8 mouse cellular contexts compared by ENCODE assay signal in the genomic region with DNA sequence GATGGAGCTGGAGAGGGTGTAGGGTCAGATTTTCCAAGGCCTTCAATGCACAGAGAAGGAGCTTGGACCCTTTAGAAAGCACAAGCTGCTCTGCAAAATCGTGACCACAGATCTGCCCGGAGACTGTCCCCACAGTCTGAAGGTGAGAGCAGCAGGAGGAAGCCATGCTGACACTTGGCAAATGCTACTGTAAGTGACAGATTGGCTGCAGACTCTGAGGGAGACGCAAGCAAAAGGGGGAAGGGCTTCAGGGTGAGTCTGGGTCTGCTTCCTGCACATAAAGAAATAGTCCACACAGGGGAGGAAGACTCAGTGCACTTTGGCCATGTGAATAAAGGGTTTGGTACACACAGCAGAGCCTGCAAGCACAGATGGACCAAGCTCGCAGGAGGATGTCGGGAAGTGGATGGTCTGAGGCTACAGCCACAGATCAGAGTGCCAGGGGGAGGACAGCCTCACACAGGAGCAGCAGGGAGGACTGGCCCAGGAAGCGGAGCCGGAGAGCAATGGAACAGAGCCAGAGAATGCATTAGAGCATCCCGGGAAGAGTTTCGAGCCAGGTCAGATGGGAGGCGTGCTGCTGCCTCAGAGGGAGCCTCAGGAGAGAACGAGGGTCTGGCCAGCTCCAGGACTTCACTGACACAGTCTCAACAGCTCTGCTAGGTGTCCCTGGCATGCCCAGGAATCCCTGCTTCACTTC. TPM values are rescaled to one million over a fixed set of nuclear protein-coding genes. Genes with fewer than 3 reads are reported as not detected.
DNase-seq lines count a peak whose midpoint lies in the region; ATAC-seq and TF ChIP-seq lines count a peak whose summit lies in the region.

No protein-coding gene starts in this region.

- peaks cover 19% of the 10 kb centered on the region for H3K4me1 ChIP-seq in heart, adult 2 months (ENCODE audit: control insufficient read depth, insufficient read depth, low read length)
- H3K4me1 ChIP-seq in midbrain, embryonic 14.5 days (ENCODE audit: control insufficient read depth, insufficient read depth, low read length): no peaks in the 10 kb centered on the region

- H3K9ac ChIP-seq in heart, adult 2 months (ENCODE audit: low read depth, low read length): peak overlapping the region; percentile 12; the same call in 1 of the 2 replicates
- H3K9ac ChIP-seq in midbrain, embryonic 14.5 days (replicated peaks; ENCODE audit: low read length): no peak overlapping the region

- TF ChIP-seq EP300 in heart, adult 2 months (IDR thresholded peaks at IDR 0.05; ENCODE audit: insufficient read depth, low read depth, low read length): 0 out of 2 replicates have a peak, but pooled peaks have one; percentile 28

- no peak for ATAC-seq in midbrain, embryonic 14.5 days (ENCODE audit: low FRiP score, low TSS enrichment)
- no peak for ATAC-seq in granulocyte monocyte progenitor cell, adult 5-6 weeks (replicated peaks; ENCODE audit: poor library complexity, severe bottlenecking)

- peaks cover 2% of the 10 kb centered on the region for H3K79me2 ChIP-seq in heart, adult 2 months (replicated peaks; ENCODE audit: control insufficient read depth, insufficient read depth, low read length)

- TF ChIP-seq CTCF in heart, adult 2 months (IDR thresholded peaks at IDR 0.05): no peak

- 5% methylated on average over 11 of the region's 11 CpGs for WGBS in heart, adult 2 months
- WGBS in midbrain, embryonic 14.5 days: 63% methylated on average over 11 of the region's 11 CpGs

- H3K4me2 ChIP-seq in midbrain, embryonic 14.5 days (ENCODE audit: low read length): no peak overlapping the region

- no peak for TF ChIP-seq POLR2A in heart, adult 2 months (IDR thresholded peaks at IDR 0.05; ENCODE audit: insufficient read depth, low read depth, low read length)

- H3K27ac ChIP-seq in heart, adult 2 months: peak overlapping the region; percentile 36; the same call in 1 of the 2 replicates
- H3K27ac ChIP-seq in midbrain, embryonic 14.5 days (replicated peaks; ENCODE audit: low read depth, low read length): peak overlapping the region; percentile 55

- DNase-seq in layer of hippocampus, adult 11-12 months (ENCODE audit: low spot score): peak; percentile 43
- no peak for DNase-seq in layer of hippocampus, adult 9-10 months (ENCODE audit: low spot score)
- DNase-seq in cerebellum, adult 11 months: peak; percentile 92
- peak in 1 of 2 experiments; percentile 69 for DNase-seq in heart, adult 2 months
- DNase-seq in kidney, adult 18-20 months: peak; percentile 37
- DNase-seq in midbrain, embryonic 14.5 days: peak; percentile 54
- DNase-seq in urinary bladder, postnatal 25 days (ENCODE audit: low spot score): no peak

- H3K27me3 ChIP-seq in heart, adult 2 months (ENCODE audit: control insufficient read depth, insufficient read depth, low read length): no peaks in the 10 kb centered on the region
- no peaks in the 10 kb centered on the region for H3K27me3 ChIP-seq in midbrain, embryonic 14.5 days (ENCODE audit: control insufficient read depth, insufficient read depth, low read length)

- intact Hi-C loops in heart, adult 2 months (cut with DNase I): loop anchor here (5.0 kb wide), 1 partner anchor 36 kb away; the partner anchor contains the start of gene Fnbp1

- no peak overlapping the region for H3K4me3 ChIP-seq in heart, adult 2 months
- H3K4me3 ChIP-seq in midbrain, embryonic 14.5 days (replicated peaks; ENCODE audit: low read depth, low read length): no peak overlapping the region

- H3K9me3 ChIP-seq in midbrain, embryonic 14.5 days (ENCODE audit: control insufficient read depth, low read length): no peaks in the 10 kb centered on the region

- no peaks in the 10 kb centered on the region for H3K36me3 ChIP-seq in heart, adult 2 months (ENCODE audit: control insufficient read depth, insufficient read depth, low read length)
- H3K36me3 ChIP-seq in midbrain, embryonic 14.5 days (ENCODE audit: control insufficient read depth, insufficient read depth, low read length): no peaks in the 10 kb centered on the region

RNA-seq across cellular contexts. Expression of gene Fnbp1, which starts 35.0 kb away (rescaled TPM):
- total RNA-seq in heart, adult 2 months (2021): 10 to 100 TPM; 49.0 to 53.6 TPM
- polyA plus RNA-seq in heart, adult 2 months (2012; rRNA removed): 40.3 and 46.1 TPM in 2 replicates
- polyA plus RNA-seq in midbrain, embryonic 14.5 days (2014; fragmentation: Nextera tagmentation; extraction: Ambion mirVana): 18.3 and 21.0 TPM in 2 replicates
- total RNA-seq in granulocyte monocyte progenitor cell, adult 5-6 weeks (2014; fragmentation: Nextera tagmentation): 57.0 and 64.0 TPM in 2 replicates
- total RNA-seq in granulocyte monocyte progenitor cell, adult 5-6 weeks (2017): 24.3 and 47.2 TPM in 2 replicates

RNA-seq across cellular contexts. Expression of gene Gpr107, which starts 45.3 kb away (rescaled TPM):
- 10 to 100 TPM; 29.0 to 30.9 TPM for total RNA-seq in heart, adult 2 months (2021)
- 16.0 and 32.3 TPM in 2 replicates for polyA plus RNA-seq in heart, adult 2 months (2012; rRNA removed)
- 25.5 and 25.6 TPM in 2 replicates for polyA plus RNA-seq in midbrain, embryonic 14.5 days (2014; fragmentation: Nextera tagmentation; extraction: Ambion mirVana)
- total RNA-seq in granulocyte monocyte progenitor cell, adult 5-6 weeks (2014; fragmentation: Nextera tagmentation): 12.8 and 13.5 TPM in 2 replicates
- total RNA-seq in granulocyte monocyte progenitor cell, adult 5-6 weeks (2017): 16.4 and 16.9 TPM in 2 replicates

Comparison
In these comparisons a context has a peak if more than half of its experiments do, and no peak if none do; other contexts are left out.
1. DNase-seq: peak in layer of hippocampus, adult 11-12 months (single experiment), cerebellum, adult 11 months (single experiment), kidney, adult 18-20 months (single experiment) and midbrain, embryonic 14.5 days (single experiment); none in layer of hippocampus, adult 9-10 months (single experiment) and urinary bladder, postnatal 25 days (single experiment).